Mouse (Mus musculus): Measurements from ENCODE around the gene Ppp1r9b. TPM values are rescaled to one million over a fixed set of nuclear protein-coding genes. Genes with fewer than 3 reads are reported as not detected.

The Ppp1r9b gene
- polyA plus RNA-seq, 1 experiment from 2014 or later: 22.0 TPM

- WGBS: 53% methylated on average over 10 of the region's 10 CpGs
- H3K27ac ChIP-seq (ENCODE audit: low read length): no peak overlapping the region
- H3K36me3 ChIP-seq (ENCODE audit: control insufficient read depth, insufficient read depth): peaks cover 7% of the 10 kb centered on the region; the same call in 1 of the 2 replicates
- H3K4me1 ChIP-seq (replicated peaks; ENCODE audit: control insufficient read depth, insufficient read depth, low read length): peaks cover 61% of the 10 kb centered on the region
- H3K9me3 ChIP-seq (ENCODE audit: control insufficient read depth, low read length): no peaks in the 10 kb centered on the region
- H3K27me3 ChIP-seq (replicated peaks; ENCODE audit: control insufficient read depth, insufficient read depth, low read length): no peaks in the 10 kb centered on the region
- no peak for ATAC-seq
- H3K4me3 ChIP-seq (replicated peaks; ENCODE audit: low read length): peak overlapping the region; percentile 94
- H3K4me2 ChIP-seq (ENCODE audit: low read length): peak overlapping the region; percentile 97
- H3K9ac ChIP-seq (replicated peaks; ENCODE audit: low read depth, low read length): peak overlapping the region; percentile 97
Observed at GRCm38 (mm10) chr11:94994208-94994814, 3.5 kb downstream of the Ppp1r9b start.

DNA sequence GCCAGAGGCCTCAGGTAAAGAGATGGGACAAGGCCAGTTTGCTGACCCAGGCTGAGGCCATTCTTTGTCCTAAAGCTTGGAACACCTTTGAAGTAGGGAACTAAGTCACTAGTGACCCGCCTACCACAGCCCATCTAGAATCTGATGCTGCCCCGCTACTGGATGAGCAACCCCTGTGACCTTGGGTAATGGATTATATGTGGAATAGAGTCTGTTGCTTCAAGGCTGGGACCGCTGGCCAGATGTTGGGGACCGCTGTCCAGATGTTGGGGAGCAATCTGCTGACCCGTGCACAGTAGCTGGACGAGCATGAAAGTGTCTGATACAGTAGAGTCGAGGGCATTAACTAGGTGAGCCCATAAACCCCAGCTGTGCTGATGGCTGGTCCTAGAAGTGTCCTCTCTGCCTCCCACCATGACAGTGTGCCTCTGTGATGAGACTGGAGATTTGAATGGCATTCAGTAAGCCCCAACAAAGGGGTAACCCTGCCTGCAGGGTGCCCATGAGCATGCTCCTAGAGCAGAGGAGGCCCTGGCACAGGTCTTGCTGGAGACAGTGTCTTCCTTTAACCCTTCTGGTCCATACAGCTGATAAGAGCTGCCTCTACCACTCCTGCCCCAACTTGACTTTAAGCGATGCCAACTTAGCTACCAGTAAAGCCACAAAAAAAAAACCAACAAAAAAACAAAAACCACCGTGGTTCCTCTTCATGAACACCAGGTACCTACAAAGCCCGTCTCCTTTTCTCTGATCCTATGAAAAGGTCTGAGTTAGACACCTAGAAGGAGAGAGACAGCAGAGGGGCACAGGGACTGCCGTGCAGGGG, 4.3 kb downstream of the Ppp1r9b start:
- 86% methylated on average over 11 of the region's 11 CpGs for WGBS

GRCm38 (mm10) chr11:94996101-94996500, 5.3 kb downstream of the Ppp1r9b start:
- H3K4me3 ChIP-seq (replicated peaks; ENCODE audit: low read length): no peak overlapping the region

More for the DNA sequence above, 4.3 kb downstream of the Ppp1r9b start:
- H3K9ac ChIP-seq (replicated peaks; ENCODE audit: low read depth, low read length): peak overlapping the region; percentile 97
- H3K27ac ChIP-seq (ENCODE audit: low read length): no peak overlapping the region
- peak overlapping the region; percentile 97 for H3K4me2 ChIP-seq (ENCODE audit: low read length)
- no peak for ATAC-seq
- H3K27me3 ChIP-seq (replicated peaks; ENCODE audit: control insufficient read depth, insufficient read depth, low read length): no peaks in the 10 kb centered on the region
- H3K9me3 ChIP-seq (ENCODE audit: control insufficient read depth, low read length): no peaks in the 10 kb centered on the region
- H3K4me3 ChIP-seq (replicated peaks; ENCODE audit: low read length): peak overlapping the region; percentile 94
- H3K4me1 ChIP-seq (replicated peaks; ENCODE audit: control insufficient read depth, insufficient read depth, low read length): peaks cover 57% of the 10 kb centered on the region
- peaks cover 9% of the 10 kb centered on the region; the same call in 1 of the 2 replicates for H3K36me3 ChIP-seq (ENCODE audit: control insufficient read depth, insufficient read depth)

GRCm38 (mm10) chr11:94996984-94997383, 6.1 kb downstream of the Ppp1r9b start:
- H3K27ac ChIP-seq (ENCODE audit: low read length): no peak overlapping the region
- H3K36me3 ChIP-seq (ENCODE audit: control insufficient read depth, insufficient read depth): peaks cover 19% of the 10 kb centered on the region
- no peaks in the 10 kb centered on the region for H3K9me3 ChIP-seq (ENCODE audit: control insufficient read depth, low read length)
- H3K4me1 ChIP-seq (replicated peaks; ENCODE audit: control insufficient read depth, insufficient read depth, low read length): peaks cover 57% of the 10 kb centered on the region
- H3K27me3 ChIP-seq (replicated peaks; ENCODE audit: control insufficient read depth, insufficient read depth, low read length): no peaks in the 10 kb centered on the region
- H3K4me3 ChIP-seq (replicated peaks; ENCODE audit: low read length): no peak overlapping the region
- no peak overlapping the region for H3K9ac ChIP-seq (replicated peaks; ENCODE audit: low read depth, low read length)
- WGBS: 91% methylated on average over 6 of the region's 6 CpGs
- no peak overlapping the region for H3K4me2 ChIP-seq (ENCODE audit: low read length)
- no peak for ATAC-seq

More at GRCm38 (mm10) chr11:94996101-94996500, 5.3 kb downstream of the Ppp1r9b start:
- H3K36me3 ChIP-seq (ENCODE audit: control insufficient read depth, insufficient read depth): peaks cover 12% of the 10 kb centered on the region; the same call in 1 of the 2 replicates
- H3K27me3 ChIP-seq (replicated peaks; ENCODE audit: control insufficient read depth, insufficient read depth, low read length): no peaks in the 10 kb centered on the region
- no peaks in the 10 kb centered on the region for H3K9me3 ChIP-seq (ENCODE audit: control insufficient read depth, low read length)
- no peak overlapping the region for H3K9ac ChIP-seq (replicated peaks; ENCODE audit: low read depth, low read length)
- H3K27ac ChIP-seq (ENCODE audit: low read length): no peak overlapping the region
- H3K4me2 ChIP-seq (ENCODE audit: low read length): peak overlapping the region; percentile 97
- ATAC-seq: no peak
- 85% methylated on average over 8 of the region's 8 CpGs for WGBS
- H3K4me1 ChIP-seq (replicated peaks; ENCODE audit: control insufficient read depth, insufficient read depth, low read length): peaks cover 56% of the 10 kb centered on the region

DNA sequence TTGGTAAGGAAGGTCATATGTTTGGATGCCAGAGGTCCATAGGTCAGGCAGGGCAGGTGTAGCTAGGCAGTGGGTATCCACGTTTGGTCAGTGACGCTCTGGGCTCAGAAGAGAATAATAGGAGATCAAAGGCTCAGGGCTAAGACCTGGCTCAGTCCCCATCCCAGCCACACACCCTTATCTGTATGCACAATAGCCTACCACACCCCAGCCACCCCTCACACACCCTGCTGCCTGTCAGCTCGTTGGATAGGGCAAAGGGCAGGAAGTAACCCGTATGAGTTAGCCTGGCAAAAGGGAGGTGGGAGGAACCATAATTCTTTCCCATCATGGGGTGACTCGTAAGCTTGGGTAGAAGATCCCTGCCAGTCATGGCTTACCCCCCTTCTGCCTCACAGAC, 6.8 kb downstream of the Ppp1r9b start:
- peaks cover 57% of the 10 kb centered on the region for H3K4me1 ChIP-seq (replicated peaks; ENCODE audit: control insufficient read depth, insufficient read depth, low read length)
- 70% methylated on average over 5 of the region's 5 CpGs for WGBS
- H3K27ac ChIP-seq (ENCODE audit: low read length): no peak overlapping the region
- no peaks in the 10 kb centered on the region for H3K9me3 ChIP-seq (ENCODE audit: control insufficient read depth, low read length)
- H3K9ac ChIP-seq (replicated peaks; ENCODE audit: low read depth, low read length): no peak overlapping the region
- H3K4me2 ChIP-seq (ENCODE audit: low read length): no peak overlapping the region
- no peaks in the 10 kb centered on the region for H3K27me3 ChIP-seq (replicated peaks; ENCODE audit: control insufficient read depth, insufficient read depth, low read length)
- ATAC-seq: no peak
- no peak overlapping the region for H3K4me3 ChIP-seq (replicated peaks; ENCODE audit: low read length)
- peaks cover 25% of the 10 kb centered on the region for H3K36me3 ChIP-seq (ENCODE audit: control insufficient read depth, insufficient read depth)

DNA sequence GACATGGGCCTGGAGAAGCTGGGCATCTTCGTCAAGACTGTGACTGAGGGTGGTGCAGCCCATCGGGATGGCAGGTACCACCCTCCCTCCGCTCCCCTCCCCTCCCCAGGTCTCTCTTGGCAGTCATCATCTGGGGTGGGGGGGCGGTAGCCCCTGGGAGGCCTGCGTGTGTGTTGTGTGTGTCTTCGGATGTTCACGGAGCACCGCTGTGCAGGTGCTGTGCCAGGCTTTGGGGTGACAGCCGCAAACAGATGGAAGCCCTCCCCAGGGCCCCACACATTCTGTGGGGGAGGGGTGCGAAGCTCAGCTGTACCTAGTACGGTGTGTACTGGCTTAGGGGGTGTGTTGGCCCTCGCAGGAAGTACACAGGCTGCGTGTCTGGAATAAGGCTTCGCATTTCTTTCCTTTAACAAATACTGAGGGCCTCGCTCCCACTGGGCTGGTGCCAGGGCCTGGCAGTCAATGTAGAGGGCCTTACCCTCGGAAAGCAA, 7.3 kb downstream of the Ppp1r9b start:
- H3K36me3 ChIP-seq (ENCODE audit: control insufficient read depth, insufficient read depth): peaks cover 26% of the 10 kb centered on the region
- WGBS: 46% methylated on average over 15 of the region's 16 CpGs
- no peak overlapping the region for H3K4me2 ChIP-seq (ENCODE audit: low read length)

GRCm38 (mm10) chr11:95000128-95000527, 9.3 kb downstream of the Ppp1r9b start:
- Histone ChIP-seq H3K27ac (ENCODE audit: low read length) (no peak overlapping the region; the same call in 1 of the 2 replicates), H3K27me3 (replicated peaks; ENCODE audit: control insufficient read depth, insufficient read depth, low read length) (no peaks in the 10 kb centered on the region), H3K9me3 (ENCODE audit: control insufficient read depth, low read length) (no peaks in the 10 kb centered on the region), H3K4me3 (replicated peaks; ENCODE audit: low read length) (no peak overlapping the region), H3K4me1 (replicated peaks; ENCODE audit: control insufficient read depth, insufficient read depth, low read length) (peaks cover 41% of the 10 kb centered on the region), H3K4me2 (ENCODE audit: low read length) (no peak overlapping the region), H3K36me3 (ENCODE audit: control insufficient read depth, insufficient read depth) (peaks cover 30% of the 10 kb centered on the region), H3K9ac (replicated peaks; ENCODE audit: low read depth, low read length) (no peak overlapping the region)
- ATAC-seq: no peak
- WGBS: 84% methylated on average over 8 of the region's 8 CpGs

More for the DNA sequence above, 7.3 kb downstream of the Ppp1r9b start:
- Histone ChIP-seq H3K27me3 (replicated peaks; ENCODE audit: control insufficient read depth, insufficient read depth, low read length) (no peaks in the 10 kb centered on the region), H3K27ac (ENCODE audit: low read length) (no peak overlapping the region), H3K9me3 (ENCODE audit: control insufficient read depth, low read length) (no peaks in the 10 kb centered on the region), H3K9ac (replicated peaks; ENCODE audit: low read depth, low read length) (no peak overlapping the region), H3K4me1 (replicated peaks; ENCODE audit: control insufficient read depth, insufficient read depth, low read length) (peaks cover 52% of the 10 kb centered on the region), H3K4me3 (replicated peaks; ENCODE audit: low read length) (no peak overlapping the region)
- peak; percentile 27; the same call in 1 of the 2 replicates for ATAC-seq

DNA sequence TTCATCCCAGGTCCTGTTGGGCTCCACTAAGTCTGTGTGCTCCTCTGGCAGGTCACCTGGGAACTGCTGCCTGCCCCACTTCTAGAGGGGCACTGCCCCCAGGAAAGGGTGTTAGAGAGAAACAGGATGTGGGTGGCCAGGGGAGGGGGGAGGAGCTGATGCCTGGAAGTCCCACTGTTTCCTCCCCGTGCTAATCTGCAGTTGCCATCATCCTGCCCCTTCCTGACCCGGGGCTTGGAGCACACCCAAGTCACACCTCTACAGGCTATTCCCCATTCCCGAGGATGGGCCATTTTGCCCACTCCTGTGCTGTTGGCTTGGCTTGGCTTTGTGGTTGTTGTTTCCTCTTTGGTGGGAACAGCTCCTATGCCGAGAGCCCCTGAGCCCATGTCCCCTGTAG, 9.7 kb downstream of the Ppp1r9b start:
- Histone ChIP-seq H3K9ac (replicated peaks; ENCODE audit: low read depth, low read length) (no peak overlapping the region), H3K4me3 (replicated peaks; ENCODE audit: low read length) (no peak overlapping the region), H3K36me3 (ENCODE audit: control insufficient read depth, insufficient read depth) (peaks cover 30% of the 10 kb centered on the region), H3K4me2 (ENCODE audit: low read length) (no peak overlapping the region), H3K9me3 (ENCODE audit: control insufficient read depth, low read length) (no peaks in the 10 kb centered on the region), H3K27ac (ENCODE audit: low read length) (peak overlapping the region; percentile 41), H3K27me3 (replicated peaks; ENCODE audit: control insufficient read depth, insufficient read depth, low read length) (no peaks in the 10 kb centered on the region), H3K4me1 (replicated peaks; ENCODE audit: control insufficient read depth, insufficient read depth, low read length) (peaks cover 37% of the 10 kb centered on the region)
- no peak for ATAC-seq
- 41% methylated on average over 4 of the region's 4 CpGs for WGBS

DNA sequence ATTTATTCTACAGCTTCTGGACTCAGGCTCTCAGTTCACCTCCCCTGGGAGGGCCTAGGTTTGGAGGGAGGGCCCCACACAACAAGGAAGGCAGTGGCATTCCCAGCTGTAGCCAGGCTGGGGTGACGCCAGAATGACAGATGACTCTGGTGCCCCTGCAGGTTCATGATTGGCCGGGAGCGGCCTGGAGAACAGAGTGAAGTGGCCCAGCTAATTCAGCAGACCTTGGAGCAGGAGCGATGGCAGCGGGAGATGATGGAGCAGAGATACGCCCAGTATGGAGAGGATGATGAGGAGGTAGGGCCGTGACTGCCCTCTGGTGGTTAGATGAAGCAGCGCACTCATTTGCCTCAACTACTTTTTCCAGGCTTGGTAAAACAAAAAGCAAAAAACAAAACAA, 10.2 kb downstream of the Ppp1r9b start:
- Histone ChIP-seq H3K4me1 (replicated peaks; ENCODE audit: control insufficient read depth, insufficient read depth, low read length) (peaks cover 35% of the 10 kb centered on the region), H3K27ac (ENCODE audit: low read length) (peak overlapping the region; percentile 41), H3K9me3 (ENCODE audit: control insufficient read depth, low read length) (no peaks in the 10 kb centered on the region), H3K27me3 (replicated peaks; ENCODE audit: control insufficient read depth, insufficient read depth, low read length) (no peaks in the 10 kb centered on the region), H3K36me3 (ENCODE audit: control insufficient read depth, insufficient read depth) (peaks cover 30% of the 10 kb centered on the region), H3K4me3 (replicated peaks; ENCODE audit: low read length) (no peak overlapping the region), H3K4me2 (ENCODE audit: low read length) (no peak overlapping the region), H3K9ac (replicated peaks; ENCODE audit: low read depth, low read length) (no peak overlapping the region)
- peak; percentile 57 for ATAC-seq
- WGBS: 2% methylated on average over 8 of the region's 8 CpGs

Data from forebrain, embryonic 16.5 days (tissue).